Mouse (Mus musculus) liver, adult 2 months (tissue): ENCODE data around the gene Mdm4.

Source experiments
- CTCF ChIP-seq: fragments of 200-500 bp; IDR thresholded peaks from 2 replicates; pipeline ENCODE4 v1.5.1; 2011; ENCODE audit warnings: low read depth, low read length, control low read depth
- POLR2A ChIP-seq: fragments of 200-500 bp; IDR thresholded peaks from 2 replicates; pipeline ENCODE4 v1.6.1; 2011; ENCODE audit warnings: low read length, control low read depth; ENCODE audit not compliant: insufficient read depth; ENCODE audit errors: extremely low read depth

- TF ChIP-seq CTCF: no peak
- TF ChIP-seq POLR2A: no peak
Observed at GRCm38 (mm10) chr1:132928907-132929250, 101.5 kb downstream of the Mdm4 start.
